Mouse (Mus musculus) midbrain, embryonic 10.5 days (tissue): ENCODE measurements around the gene Skil. TPM values are rescaled to one million over a fixed set of nuclear protein-coding genes. Genes with fewer than 3 reads are reported as not detected.
"Not testable (repeated sequence)": the region's sequence is repeated elsewhere in the genome, so short reads cannot be mapped to it uniquely, and the experiment has no call there.

ENCODE experiments used
- DNase-seq: peaks from one replicate; pipeline ENCODE4 v3.0.0-alpha.2; 2017; ENCODE audit warnings: low spot score
- H3K27ac ChIP-seq: fragments of 300-500 bp; sonication (generic); replicated peaks from 2 replicates; pipeline ENCODE4 v1.5.1; 2016; ENCODE audit warnings: mild to moderate bottlenecking
- H3K27me3 ChIP-seq: fragments of 300-500 bp; sonication (generic); 2 replicates; pipeline ENCODE4 v1.6.1; 2016; ENCODE audit warnings: low read depth, mild to moderate bottlenecking; ENCODE audit not compliant: poor library complexity, severe bottlenecking
- H3K36me3 ChIP-seq: fragments of 300-500 bp; sonication (generic); 2 replicates; pipeline ENCODE4 v1.6.1; 2016; ENCODE audit warnings: mild to moderate bottlenecking, moderate library complexity
- H3K4me1 ChIP-seq: fragments of 300-500 bp; sonication (generic); 2 replicates; pipeline ENCODE4 v1.6.1; 2016
- H3K4me3 ChIP-seq: fragments of 300-500 bp; sonication (generic); 2 replicates; pipeline ENCODE4 v1.5.1; 2016; ENCODE audit warnings: mild to moderate bottlenecking, moderate library complexity
- H3K9me3 ChIP-seq: fragments of 300-500 bp; sonication (generic); replicated peaks from 2 replicates; pipeline ENCODE4 v1.6.1; 2016; ENCODE audit warnings: mild to moderate bottlenecking
- WGBS: fragments of 180-500 bp; shearing (Covaris S2); methylation state at CpG from one replicate; pipeline ENCODE4 v1.1.7; 2016; 5-methylcytosine and 5-hydroxymethylcytosine counted together
- polyA plus RNA-seq: library from polyadenylated mRNA; unstranded; fragments of >200 nt; fragmentation: Nextera tagmentation; extraction: Ambion mirVana; gene quantifications from 2 replicates; pipeline ENCODE4 v1.2.1, GENCODE M21; 2016

Gene Skil
- polyA plus RNA-seq, 1 experiment from 2014 or later, result 30.6 TPM

DNA sequence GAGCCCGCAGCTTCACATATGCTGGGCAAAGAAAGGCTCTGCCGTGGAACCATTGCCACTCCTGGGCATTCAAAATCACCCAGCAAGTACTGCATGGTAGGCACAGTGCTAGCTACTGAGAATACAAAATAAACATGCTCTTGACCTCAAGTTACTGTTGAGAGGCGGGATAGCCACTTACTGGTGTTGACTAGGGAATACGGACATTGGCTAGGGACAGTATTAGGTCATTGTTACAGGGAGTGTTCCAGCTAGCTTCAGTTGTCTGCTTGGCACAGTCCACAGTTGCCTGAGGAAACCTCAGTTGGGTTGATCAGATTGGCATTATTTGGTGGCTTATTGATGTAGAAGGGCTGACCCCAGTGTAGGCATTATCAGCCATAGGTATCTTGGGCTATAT, 12.8 kb downstream of the Skil start:
- no peak overlapping the region for H3K27ac ChIP-seq
- no peak for DNase-seq
- H3K4me3 ChIP-seq, result no peak overlapping the region
- no peaks in the 10 kb centered on the region for H3K9me3 ChIP-seq
- no peaks in the 10 kb centered on the region for H3K27me3 ChIP-seq
- 89% methylated on average over 4 of the region's 4 CpGs for WGBS
- H3K36me3 ChIP-seq, result peaks cover 43% of the 10 kb centered on the region
- peaks cover 17% of the 10 kb centered on the region for H3K4me1 ChIP-seq

DNA sequence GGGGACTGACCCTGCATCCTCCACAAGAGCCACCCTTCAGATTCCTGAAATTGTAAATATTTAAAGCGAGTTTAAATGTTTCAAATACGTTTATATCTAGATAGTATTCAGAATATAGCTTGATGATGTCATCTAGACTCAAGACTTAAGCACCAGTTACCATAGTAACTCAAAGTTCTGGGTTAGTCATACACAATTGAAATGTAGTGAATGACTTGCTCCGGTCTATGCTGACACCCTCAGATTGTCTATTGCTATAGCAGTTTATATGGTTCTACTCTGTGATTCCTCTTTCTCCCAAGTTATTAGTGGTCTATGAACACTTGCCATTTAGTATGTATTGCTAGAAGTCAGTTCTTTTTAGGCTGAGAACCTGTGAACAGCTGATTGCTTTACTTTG, 14.2 kb downstream of the Skil start:
- 92% methylated on average over 3 of the region's 3 CpGs for WGBS
- Histone ChIP-seq H3K4me3 (no peak overlapping the region), H3K27me3 (no peaks in the 10 kb centered on the region), H3K9me3 (no peaks in the 10 kb centered on the region), H3K4me1 (peaks cover 11% of the 10 kb centered on the region), H3K27ac (no peak overlapping the region), H3K36me3 (peaks cover 47% of the 10 kb centered on the region)
- DNase-seq, result no peak

DNA sequence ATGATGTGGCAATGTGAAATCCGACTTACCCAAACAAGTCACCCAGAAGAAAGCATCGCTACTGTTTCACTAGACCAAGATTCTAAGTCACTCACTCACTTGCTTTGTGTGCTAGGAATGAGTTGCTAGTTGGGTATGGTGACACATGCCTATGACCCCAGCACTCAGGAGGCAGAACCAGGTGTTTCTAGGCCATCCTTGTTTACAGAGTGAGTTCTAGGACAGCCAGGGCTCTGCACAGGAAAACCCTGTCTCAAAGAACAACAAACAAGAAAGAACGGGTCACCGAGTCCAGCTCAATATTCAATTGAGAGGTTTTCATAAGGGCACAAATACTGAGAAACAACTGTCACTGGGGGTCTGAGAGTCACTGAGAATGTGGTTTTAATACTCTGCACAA, 28.2 kb downstream of the Skil start:
- DNase-seq, result no peak
- 81% methylated on average over 4 of the region's 4 CpGs for WGBS
- no peak overlapping the region for H3K27ac ChIP-seq
- H3K36me3 ChIP-seq, result peaks cover 61% of the 10 kb centered on the region
- no peaks in the 10 kb centered on the region for H3K9me3 ChIP-seq
- no peaks in the 10 kb centered on the region for H3K4me1 ChIP-seq
- no peak overlapping the region for H3K4me3 ChIP-seq
- no peaks in the 10 kb centered on the region for H3K27me3 ChIP-seq

DNA sequence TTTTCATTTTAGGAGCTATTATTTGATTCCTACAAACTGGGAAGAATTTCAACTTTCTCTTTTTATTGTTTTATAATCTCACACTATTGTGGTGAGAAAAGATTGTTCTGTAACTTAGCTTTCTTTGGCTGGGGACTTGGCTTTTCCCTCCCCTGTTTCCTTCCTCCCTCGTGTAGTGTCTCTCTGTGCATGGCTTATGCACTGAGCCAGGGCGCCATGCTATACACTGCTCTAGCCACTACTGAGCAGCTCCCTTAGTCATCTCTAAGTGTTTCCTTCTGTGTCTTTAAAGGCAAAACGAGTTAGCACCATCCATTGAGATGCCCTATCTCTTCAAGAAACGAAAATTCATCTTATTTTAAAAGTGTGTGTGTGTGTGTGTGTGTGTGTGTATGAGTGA, 31.4 kb downstream of the Skil start:
- no peaks in the 10 kb centered on the region for H3K27me3 ChIP-seq
- H3K9me3 ChIP-seq, result no peaks in the 10 kb centered on the region
- H3K36me3 ChIP-seq, result peaks cover 28% of the 10 kb centered on the region
- H3K27ac ChIP-seq, result no peak overlapping the region
- 82% methylated on average over 4 of the region's 4 CpGs for WGBS
- no peak overlapping the region for H3K4me3 ChIP-seq
- no peak for DNase-seq
- no peaks in the 10 kb centered on the region for H3K4me1 ChIP-seq

DNA sequence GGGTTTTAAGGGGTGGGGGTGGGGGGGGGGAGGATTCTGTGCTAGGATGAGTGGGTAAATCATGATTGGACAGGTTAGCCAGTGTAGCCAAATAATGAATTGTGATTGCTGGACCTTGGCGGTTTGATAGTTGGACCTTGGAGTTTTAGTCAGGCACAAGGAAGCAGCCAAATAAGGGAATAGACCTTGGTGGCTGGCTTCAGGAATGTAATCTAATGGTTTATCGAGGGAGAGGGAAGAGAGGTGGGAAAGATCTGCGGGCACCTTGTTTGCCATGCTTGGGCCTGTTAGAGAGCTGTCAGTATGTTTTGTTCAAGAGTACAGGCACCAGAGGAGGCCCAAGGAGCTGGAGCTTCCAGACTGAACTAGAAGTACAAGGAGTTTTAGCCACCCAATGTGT, 32.0 kb downstream of the Skil start:
- H3K27me3 ChIP-seq, result no peaks in the 10 kb centered on the region
- peaks cover 27% of the 10 kb centered on the region for H3K36me3 ChIP-seq
- no peaks in the 10 kb centered on the region for H3K4me1 ChIP-seq
- 86% methylated on average over 3 of the region's 3 CpGs for WGBS
- H3K4me3 ChIP-seq, result no peak overlapping the region
- no peaks in the 10 kb centered on the region for H3K9me3 ChIP-seq
- no peak overlapping the region for H3K27ac ChIP-seq
- DNase-seq, result no peak

DNA sequence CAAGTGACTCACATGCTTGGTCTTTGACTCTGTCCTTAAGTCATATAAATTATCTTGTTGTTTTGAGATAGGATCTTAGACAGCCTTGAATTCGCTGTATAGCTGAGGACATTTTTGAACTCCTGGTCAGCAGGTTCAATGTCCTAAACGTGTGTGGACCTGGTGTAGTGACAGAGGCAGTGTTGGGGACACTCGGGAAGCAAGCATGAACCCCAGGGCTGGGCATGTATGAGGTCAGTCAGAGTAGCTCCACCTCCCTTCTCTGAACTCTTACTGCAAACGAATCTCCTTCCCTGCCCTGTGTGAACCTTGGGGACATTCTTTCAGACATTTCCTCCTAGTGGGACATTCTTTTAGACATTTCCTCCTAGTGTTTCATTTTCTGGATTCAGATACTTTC, 34.9 kb downstream of the Skil start:
- Histone ChIP-seq H3K9me3 (no peaks in the 10 kb centered on the region), H3K4me1 (peaks cover 10% of the 10 kb centered on the region), H3K27ac (no peak overlapping the region), H3K27me3 (no peaks in the 10 kb centered on the region), H3K36me3 (no peaks in the 10 kb centered on the region), H3K4me3 (no peak overlapping the region)
- WGBS, result 66% methylated on average over 4 of the region's 4 CpGs
- no peak for DNase-seq

DNA sequence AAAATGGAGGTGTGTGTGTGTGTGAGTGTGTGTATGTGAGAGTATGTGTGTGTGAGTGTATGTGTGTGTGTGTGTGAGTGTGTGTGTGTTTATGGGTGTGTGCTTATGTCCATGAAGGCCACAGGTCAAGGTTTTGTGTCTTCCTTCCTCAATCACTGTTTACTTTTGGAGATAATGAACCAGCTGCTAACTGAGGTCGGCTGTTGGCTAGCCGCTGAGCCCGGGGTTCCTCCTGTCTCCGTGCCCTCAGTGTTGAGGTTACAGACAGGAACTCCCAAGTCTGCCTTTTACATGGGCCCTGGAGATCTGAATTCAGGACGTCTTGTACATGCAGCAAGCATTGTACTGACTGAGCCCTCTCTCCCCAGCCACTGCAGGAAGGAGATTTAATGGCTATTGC, 38.8 kb downstream of the Skil start:
- 64% methylated on average over 5 of the region's 5 CpGs for WGBS
- Histone ChIP-seq H3K9me3 (no peaks in the 10 kb centered on the region), H3K4me3 (no peak overlapping the region), H3K4me1 (peaks cover 13% of the 10 kb centered on the region), H3K36me3 (no peaks in the 10 kb centered on the region), H3K27ac (no peak overlapping the region), H3K27me3 (no peaks in the 10 kb centered on the region)
- DNase-seq, result no peak

DNA sequence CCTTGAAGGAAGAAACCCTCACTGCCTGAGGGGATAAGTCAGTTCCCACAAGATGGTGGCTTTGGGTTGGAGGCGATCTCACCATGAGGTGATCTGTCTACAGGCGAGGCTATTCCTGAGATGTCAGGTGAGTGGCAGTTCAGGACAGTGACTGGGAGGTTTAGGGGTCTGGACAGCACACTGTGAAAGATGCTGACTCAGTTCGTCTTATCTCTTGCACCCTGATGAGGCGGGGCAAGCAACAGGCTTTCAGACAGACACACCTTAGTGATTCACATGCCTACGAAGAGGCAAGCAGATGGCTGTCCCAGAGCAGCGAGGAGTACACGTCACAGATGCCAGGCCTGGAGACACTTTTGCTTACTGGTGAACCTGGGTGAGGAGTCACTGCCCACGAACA, 39.4 kb downstream of the Skil start:
- H3K27me3 ChIP-seq, result no peaks in the 10 kb centered on the region
- H3K9me3 ChIP-seq, result no peaks in the 10 kb centered on the region
- WGBS, result 88% methylated on average over 8 of the region's 8 CpGs
- H3K27ac ChIP-seq, result no peak overlapping the region
- no peak overlapping the region for H3K4me3 ChIP-seq
- no peak for DNase-seq
- H3K4me1 ChIP-seq, result peaks cover 13% of the 10 kb centered on the region
- H3K36me3 ChIP-seq, result no peaks in the 10 kb centered on the region

DNA sequence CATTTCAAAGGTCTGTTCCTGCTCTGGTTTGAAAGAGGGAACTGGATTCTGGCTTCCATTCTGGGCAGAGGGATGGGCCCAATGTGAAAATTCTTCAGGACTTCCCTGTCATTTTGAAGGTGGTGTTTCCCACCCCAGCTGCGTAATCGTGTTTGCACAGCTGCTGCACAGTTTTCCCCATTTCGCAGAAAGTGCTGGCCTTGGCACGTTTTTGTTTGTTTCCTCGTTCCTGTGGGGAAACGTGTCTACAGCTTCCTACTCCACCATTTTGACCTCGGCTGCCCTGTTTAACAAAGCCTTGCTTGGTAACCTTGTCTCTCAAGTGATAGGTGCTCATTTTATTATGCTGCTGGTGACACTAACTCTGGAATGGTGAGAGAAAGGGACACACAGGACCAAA, 39.8 kb downstream of the Skil start:
- WGBS, result 70% methylated on average over 7 of the region's 7 CpGs
- Histone ChIP-seq H3K27me3 (no peaks in the 10 kb centered on the region), H3K27ac (no peak overlapping the region), H3K9me3 (no peaks in the 10 kb centered on the region), H3K36me3 (no peaks in the 10 kb centered on the region), H3K4me3 (no peak overlapping the region), H3K4me1 (peaks cover 13% of the 10 kb centered on the region)
- no peak for DNase-seq

DNA sequence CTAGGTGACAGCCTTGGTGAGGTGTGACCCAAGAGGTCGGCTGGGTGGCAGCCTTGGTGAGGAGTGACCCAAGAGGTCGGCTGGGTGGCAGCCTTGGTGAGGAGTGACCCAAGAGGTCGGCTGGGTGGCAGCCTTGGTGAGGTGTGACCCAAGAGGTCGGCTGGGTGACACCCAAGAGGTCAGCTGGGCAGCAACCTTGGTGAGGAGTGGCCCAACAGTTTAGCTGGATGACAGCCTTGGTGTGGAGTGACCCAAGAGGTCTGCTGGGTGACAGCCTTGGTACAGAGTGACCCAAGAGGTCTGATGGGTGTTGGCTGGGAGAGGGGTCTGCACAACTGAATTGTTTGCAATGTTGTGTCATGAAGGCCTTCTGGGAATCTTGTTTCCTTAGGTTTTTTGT, 41.7 kb downstream of the Skil start:
- H3K4me3 ChIP-seq, H3K36me3 ChIP-seq, H3K27ac ChIP-seq, H3K9me3 ChIP-seq, DNase-seq, H3K27me3 ChIP-seq: not testable (repeated sequence)
- peaks cover 13% of the 10 kb centered on the region for H3K4me1 ChIP-seq
- 81% methylated on average over 4 of the region's 4 CpGs for WGBS

DNA sequence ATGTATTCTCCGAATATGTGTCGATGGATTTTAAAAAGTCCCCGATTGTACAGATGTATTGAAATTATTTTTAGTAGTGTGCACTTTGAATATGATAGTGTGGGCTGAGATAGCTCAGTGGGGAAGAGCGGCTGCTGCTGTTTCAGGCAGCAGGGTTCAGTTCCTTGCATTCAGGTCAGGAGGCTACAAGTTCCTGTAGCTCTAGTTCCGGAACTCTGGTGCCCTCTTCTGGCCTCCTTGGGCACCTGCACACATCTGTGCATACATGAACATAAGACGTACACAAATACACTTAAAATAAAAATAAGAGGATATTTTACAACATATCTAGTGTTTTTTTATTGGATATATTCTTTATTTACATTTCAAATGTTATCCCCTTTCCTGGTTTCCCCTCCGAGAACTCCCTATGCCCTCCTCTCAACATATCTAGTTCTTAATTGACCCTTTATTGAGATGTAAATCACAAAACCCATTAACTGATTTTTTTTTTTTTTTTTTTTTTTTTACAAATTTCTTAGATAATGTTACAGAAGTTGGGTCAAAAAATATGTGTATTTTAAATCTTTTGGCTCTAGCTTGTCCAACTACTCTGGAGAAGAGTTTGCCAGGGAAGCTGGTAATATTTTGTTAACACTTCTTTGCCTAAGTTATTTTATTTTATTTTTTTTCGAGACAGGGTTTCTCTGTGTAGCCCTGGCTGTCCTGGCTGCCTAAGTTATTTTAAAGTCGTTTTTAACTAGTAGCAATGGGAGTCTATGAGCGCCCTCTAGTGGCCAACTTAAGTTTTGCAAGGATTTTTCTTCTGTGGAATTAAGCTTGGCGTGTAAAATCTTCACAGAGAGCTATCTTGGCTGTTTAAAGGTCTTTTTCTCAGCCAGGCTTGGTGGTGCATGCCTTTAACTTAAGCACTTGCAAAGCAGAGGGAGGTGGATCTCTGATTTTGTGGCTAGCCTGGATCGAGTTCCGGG, 43.9 kb downstream of the Skil start:
- H3K36me3 ChIP-seq, result no peaks in the 10 kb centered on the region
- H3K27me3 ChIP-seq, result no peaks in the 10 kb centered on the region
- H3K27ac ChIP-seq, result no peak overlapping the region
- no peaks in the 10 kb centered on the region for H3K9me3 ChIP-seq
- H3K4me3 ChIP-seq, result no peak overlapping the region
- peaks cover 9% of the 10 kb centered on the region for H3K4me1 ChIP-seq
- 61% methylated on average over 13 of the region's 13 CpGs for WGBS
- peak; percentile 68 for DNase-seq

DNA sequence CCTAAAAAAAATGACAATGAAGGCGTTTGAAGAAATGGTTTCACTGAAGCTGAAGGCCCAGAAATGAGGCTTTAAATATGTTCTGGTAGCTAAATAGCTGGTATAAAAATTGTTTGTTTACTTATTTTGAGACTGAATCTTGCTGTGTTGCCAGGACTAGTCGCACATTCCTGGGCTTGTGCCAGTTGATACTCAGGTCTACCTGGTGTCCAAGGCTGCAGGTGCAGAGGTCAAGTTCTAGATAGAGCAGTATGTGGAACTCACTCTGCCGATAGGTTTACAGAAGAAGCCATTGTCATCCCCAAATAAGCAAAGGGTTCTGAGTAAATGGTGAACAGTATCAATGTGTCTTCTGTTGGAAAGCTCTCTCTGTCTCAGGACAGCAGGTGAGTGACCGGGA, 46.8 kb downstream of the Skil start:
- Histone ChIP-seq H3K27ac (no peak overlapping the region), H3K9me3 (no peaks in the 10 kb centered on the region), H3K4me1 (0 out of 2 replicates have a peak, but pooled peaks cover 3% of the 10 kb centered on the region), H3K4me3 (no peak overlapping the region), H3K36me3 (no peaks in the 10 kb centered on the region), H3K27me3 (0 out of 2 replicates have a peak, but pooled peaks cover 5% of the 10 kb centered on the region)
- no peak for DNase-seq
- WGBS, result 91% methylated on average over 4 of the region's 4 CpGs

DNA sequence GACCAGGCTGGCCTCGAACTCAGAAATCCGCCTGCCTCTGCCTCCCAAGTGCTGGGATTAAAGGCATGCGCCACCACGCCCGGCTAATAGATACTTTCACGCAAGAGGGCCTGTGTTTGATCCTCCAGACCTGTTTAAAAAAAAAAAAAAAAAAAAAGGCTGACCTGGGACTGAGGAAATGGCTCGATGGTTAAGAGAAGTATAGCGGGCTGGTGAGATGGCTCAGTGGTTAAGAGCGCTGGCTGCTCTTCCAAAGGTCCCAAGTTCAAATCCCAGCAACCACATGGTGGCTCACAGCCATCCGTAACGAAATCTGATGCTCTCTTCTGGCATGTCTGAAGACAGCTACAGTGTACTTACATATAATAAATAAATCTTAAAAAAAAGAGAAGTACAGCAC, 50.4 kb downstream of the Skil start:
- H3K4me3 ChIP-seq, H3K27ac ChIP-seq, H3K36me3 ChIP-seq, H3K9me3 ChIP-seq, DNase-seq: not testable (repeated sequence)
- H3K4me1 ChIP-seq, result peaks cover 15% of the 10 kb centered on the region
- 86% methylated on average over 11 of the region's 11 CpGs for WGBS
- peaks cover 41% of the 10 kb centered on the region for H3K27me3 ChIP-seq
